Mouse (Mus musculus): ENCODE results near the gene Tmem106a. TPM values are rescaled to one million over a fixed set of nuclear protein-coding genes. Genes with fewer than 3 reads are reported as not detected.
"Not testable (repeated sequence)": the region's sequence is repeated elsewhere in the genome, so short reads cannot be mapped to it uniquely, and the experiment has no call there.

The Tmem106a gene
- polyA plus RNA-seq, 1 experiment: 37.1 TPM

- Histone ChIP-seq H3K4me1 (replicated peaks; ENCODE audit: control insufficient read depth, insufficient read depth, low read length) (peaks cover 15% of the 10 kb centered on the region), H3K4me3 (ENCODE audit: control insufficient read depth, insufficient read depth, low read length) (no peak overlapping the region), H3K36me3 (ENCODE audit: control insufficient read depth, insufficient read depth, low read length) (no peaks in the 10 kb centered on the region), H3K27me3 (ENCODE audit: control insufficient read depth, insufficient read depth, low read length) (no peaks in the 10 kb centered on the region), H3K27ac (ENCODE audit: control insufficient read depth, insufficient read depth, low read length) (no peak overlapping the region)
- peak; percentile 47 for DNase-seq
- 36% methylated on average over 8 of the region's 8 CpGs for WGBS
- no peak for TF ChIP-seq POLR2A (IDR thresholded peaks at IDR 0.05; ENCODE audit: control insufficient read depth, extremely low read depth, insufficient read depth, low read length, poor library complexity)
- no peak for TF ChIP-seq CTCF (IDR thresholded peaks at IDR 0.05; ENCODE audit: borderline replicate concordance, control insufficient read depth, extremely low read depth, insufficient read depth, low read length, poor library complexity)
These were observed 35.8 kb downstream of the Tmem106a start for GRCm38 (mm10) chr11:101617849-101618248.

- TF ChIP-seq CTCF (IDR thresholded peaks at IDR 0.05; ENCODE audit: borderline replicate concordance, control insufficient read depth, extremely low read depth, insufficient read depth, low read length, poor library complexity) (no peak), POLR2A (IDR thresholded peaks at IDR 0.05; ENCODE audit: control insufficient read depth, extremely low read depth, insufficient read depth, low read length, poor library complexity) (no peak)
- WGBS: 97% methylated on average over 3 of the region's 3 CpGs
- Histone ChIP-seq H3K4me1 (replicated peaks; ENCODE audit: control insufficient read depth, insufficient read depth, low read length) (peaks cover 15% of the 10 kb centered on the region), H3K36me3 (ENCODE audit: control insufficient read depth, insufficient read depth, low read length) (no peaks in the 10 kb centered on the region), H3K27me3 (ENCODE audit: control insufficient read depth, insufficient read depth, low read length) (no peaks in the 10 kb centered on the region), H3K27ac (ENCODE audit: control insufficient read depth, insufficient read depth, low read length) (no peak overlapping the region), H3K4me3 (ENCODE audit: control insufficient read depth, insufficient read depth, low read length) (no peak overlapping the region)
- no peak for DNase-seq
These were observed 36.6 kb downstream of the Tmem106a start for GRCm38 (mm10) chr11:101618596-101618995.

GRCm38 (mm10) chr11:101620022-101620655 is 38.1 kb downstream of the Tmem106a start:
- peaks cover 15% of the 10 kb centered on the region for H3K4me1 ChIP-seq (replicated peaks; ENCODE audit: control insufficient read depth, insufficient read depth, low read length)
- 60% methylated on average over 11 of the region's 11 CpGs for WGBS
- not testable (repeated sequence) for H3K4me3 ChIP-seq (ENCODE audit: control insufficient read depth, insufficient read depth, low read length); H3K27ac ChIP-seq (ENCODE audit: control insufficient read depth, insufficient read depth, low read length); H3K36me3 ChIP-seq (ENCODE audit: control insufficient read depth, insufficient read depth, low read length); DNase-seq; H3K27me3 ChIP-seq (ENCODE audit: control insufficient read depth, insufficient read depth, low read length)

GRCm38 (mm10) chr11:101626649-101626994 is 44.6 kb downstream of the Tmem106a start:
- no peaks in the 10 kb centered on the region for H3K36me3 ChIP-seq (ENCODE audit: control insufficient read depth, insufficient read depth, low read length)
- no peaks in the 10 kb centered on the region for H3K27me3 ChIP-seq (ENCODE audit: control insufficient read depth, insufficient read depth, low read length)
- no peak for TF ChIP-seq POLR2A (IDR thresholded peaks at IDR 0.05; ENCODE audit: control insufficient read depth, extremely low read depth, insufficient read depth, low read length, poor library complexity)
- no peak for TF ChIP-seq CTCF (IDR thresholded peaks at IDR 0.05; ENCODE audit: borderline replicate concordance, control insufficient read depth, extremely low read depth, insufficient read depth, low read length, poor library complexity)
- H3K4me3 ChIP-seq (ENCODE audit: control insufficient read depth, insufficient read depth, low read length): peak overlapping the region; percentile 30
- DNase-seq: no peak
- peak overlapping the region; percentile 79 for H3K27ac ChIP-seq (ENCODE audit: control insufficient read depth, insufficient read depth, low read length)
- WGBS: 2% methylated on average over 8 of the region's 8 CpGs
- H3K4me1 ChIP-seq (replicated peaks; ENCODE audit: control insufficient read depth, insufficient read depth, low read length): peaks cover 3% of the 10 kb centered on the region

GRCm38 (mm10) chr11:101626995-101627856 is 45.2 kb downstream of the Tmem106a start, which contains the start of gene Rdm1:
Rdm1 (plus strand) TSS chr11:101627195.
- DNase-seq: peak; percentile 79
- Histone ChIP-seq H3K27me3 (ENCODE audit: control insufficient read depth, insufficient read depth, low read length) (no peaks in the 10 kb centered on the region), H3K27ac (ENCODE audit: control insufficient read depth, insufficient read depth, low read length) (peak within 1 kb of the TSS; percentile 83), H3K4me1 (replicated peaks; ENCODE audit: control insufficient read depth, insufficient read depth, low read length) (peaks cover 3% of the 10 kb centered on the region), H3K36me3 (ENCODE audit: control insufficient read depth, insufficient read depth, low read length) (no peaks in the 10 kb centered on the region), H3K4me3 (ENCODE audit: control insufficient read depth, insufficient read depth, low read length) (peak within 1 kb of the TSS; percentile 87)
- WGBS: under 1% methylated on average over 34 of the region's 34 CpGs
- TF ChIP-seq POLR2A (IDR thresholded peaks at IDR 0.05; ENCODE audit: control insufficient read depth, extremely low read depth, insufficient read depth, low read length, poor library complexity) (peak; percentile 68), CTCF (IDR thresholded peaks at IDR 0.05; ENCODE audit: borderline replicate concordance, control insufficient read depth, extremely low read depth, insufficient read depth, low read length, poor library complexity) (no peak)

- Histone ChIP-seq H3K4me1 (replicated peaks; ENCODE audit: control insufficient read depth, insufficient read depth, low read length) (peaks cover 3% of the 10 kb centered on the region), H3K4me3 (ENCODE audit: control insufficient read depth, insufficient read depth, low read length) (peak overlapping the region; percentile 87), H3K27ac (ENCODE audit: control insufficient read depth, insufficient read depth, low read length) (peak overlapping the region; percentile 83), H3K36me3 (ENCODE audit: control insufficient read depth, insufficient read depth, low read length) (no peaks in the 10 kb centered on the region), H3K27me3 (ENCODE audit: control insufficient read depth, insufficient read depth, low read length) (no peaks in the 10 kb centered on the region)
- under 1% methylated on average over 33 of the region's 33 CpGs for WGBS
- DNase-seq: peak; percentile 86
- no peak for TF ChIP-seq CTCF (IDR thresholded peaks at IDR 0.05; ENCODE audit: borderline replicate concordance, control insufficient read depth, extremely low read depth, insufficient read depth, low read length, poor library complexity)
- peak; percentile 29; the same call in 1 of the 2 replicates for TF ChIP-seq POLR2A (IDR thresholded peaks at IDR 0.05; ENCODE audit: control insufficient read depth, extremely low read depth, insufficient read depth, low read length, poor library complexity)
These were observed 46.0 kb downstream of the Tmem106a start for GRCm38 (mm10) chr11:101627857-101628559.

GRCm38 (mm10) chr11:101628733-101629417 is 46.8 kb downstream of the Tmem106a start:
- H3K4me3 ChIP-seq (ENCODE audit: control insufficient read depth, insufficient read depth, low read length): not testable (repeated sequence)

More at GRCm38 (mm10) chr11:101628733-101629417, 46.8 kb downstream of the Tmem106a start:
- DNase-seq; H3K27ac ChIP-seq (ENCODE audit: control insufficient read depth, insufficient read depth, low read length); H3K4me1 ChIP-seq (replicated peaks; ENCODE audit: control insufficient read depth, insufficient read depth, low read length); H3K36me3 ChIP-seq (ENCODE audit: control insufficient read depth, insufficient read depth, low read length); H3K27me3 ChIP-seq (ENCODE audit: control insufficient read depth, insufficient read depth, low read length): not testable (repeated sequence)
- whole genome bisulfite sequencing: 87% methylated on average over 4 of the region's 5 CpGs
